Mouse (Mus musculus) spleen, adult 2 months (tissue): Measurements from ENCODE around the gene Nutm2. TPM values are rescaled to one million over a fixed set of nuclear protein-coding genes. Genes with fewer than 3 reads are reported as not detected.
"Not testable (repeated sequence)": the region's sequence is repeated elsewhere in the genome, so short reads cannot be mapped to it uniquely, and the experiment has no call there.

ENCODE experiments used
- DNase-seq, 2 experiments: peaks; one replicate each; pipeline versions ENCODE4 v3.0.0 to v3.0.0-alpha.2; 2012 to 2021; ENCODE audit warnings: low spot score in 2 of 2, low read depth in 1 of 2
- H3K27ac ChIP-seq: fragments of 200-500 bp; 2 replicates; pipeline ENCODE4 v1.5.1; 2012; ENCODE audit warnings: low read length, inconsistent platforms; ENCODE audit not compliant: insufficient read depth
- H3K27me3 ChIP-seq: fragments of 200-500 bp; 2 replicates; pipeline ENCODE4 v1.6.1; 2012; ENCODE audit warnings: mild to moderate bottlenecking, moderate library complexity, low read length, inconsistent platforms; ENCODE audit not compliant: control insufficient read depth, insufficient read depth
- H3K36me3 ChIP-seq: fragments of 200-500 bp; 2 replicates; pipeline ENCODE4 v1.6.1; 2012; ENCODE audit warnings: mild to moderate bottlenecking, low read length, inconsistent platforms; ENCODE audit not compliant: control insufficient read depth, insufficient read depth
- H3K4me1 ChIP-seq: fragments of 200-500 bp; 2 replicates; pipeline ENCODE4 v1.6.1; 2011; ENCODE audit warnings: inconsistent platforms; ENCODE audit not compliant: control insufficient read depth, insufficient read depth, insufficient read length
- H3K4me3 ChIP-seq: fragments of 200-500 bp; 2 replicates; pipeline ENCODE4 v1.5.1; 2011; ENCODE audit warnings: mild to moderate bottlenecking, inconsistent platforms; ENCODE audit not compliant: insufficient read depth, insufficient read length; ENCODE audit errors: extremely low read depth
- CTCF ChIP-seq: fragments of 200-500 bp; IDR thresholded peaks from 2 replicates; pipeline ENCODE4 v1.5.1; 2011; ENCODE audit warnings: mild to moderate bottlenecking, inconsistent platforms; ENCODE audit not compliant: insufficient read depth, insufficient read length, insufficient replicate concordance; ENCODE audit errors: extremely low read depth
- POLR2A ChIP-seq: fragments of 200-500 bp; IDR thresholded peaks from 2 replicates; pipeline ENCODE4 v1.6.1; 2011; ENCODE audit warnings: low read depth, low read length, inconsistent platforms
- WGBS: fragments of 180-500 bp; shearing (Covaris S2); methylation state at CpG from one replicate; pipeline ENCODE4 v1.1.7; 2018; 5-methylcytosine and 5-hydroxymethylcytosine counted together
- polyA plus RNA-seq: library from polyadenylated mRNA; depleted of rRNA; stranded (reverse); fragments of >200 nt; gene quantifications from 2 replicates; pipeline ENCODE4 v1.2.3, GENCODE M21; 2012; rRNA removed

Gene Nutm2
- polyA plus RNA-seq, 1 experiment = not detected

- WGBS = 77% methylated on average over 4 of the region's 4 CpGs
- Histone ChIP-seq H3K4me3 (no peak overlapping the region), H3K36me3 (no peaks in the 10 kb centered on the region), H3K27me3 (no peaks in the 10 kb centered on the region), H3K27ac (no peak overlapping the region), H3K4me1 (no peaks in the 10 kb centered on the region)
- no peak for DNase-seq
- TF ChIP-seq POLR2A (no peak), CTCF (no peak)
Measured at GRCm38 (mm10) chr13:50445261-50445660, 21.8 kb upstream of the Nutm2 start.

DNA sequence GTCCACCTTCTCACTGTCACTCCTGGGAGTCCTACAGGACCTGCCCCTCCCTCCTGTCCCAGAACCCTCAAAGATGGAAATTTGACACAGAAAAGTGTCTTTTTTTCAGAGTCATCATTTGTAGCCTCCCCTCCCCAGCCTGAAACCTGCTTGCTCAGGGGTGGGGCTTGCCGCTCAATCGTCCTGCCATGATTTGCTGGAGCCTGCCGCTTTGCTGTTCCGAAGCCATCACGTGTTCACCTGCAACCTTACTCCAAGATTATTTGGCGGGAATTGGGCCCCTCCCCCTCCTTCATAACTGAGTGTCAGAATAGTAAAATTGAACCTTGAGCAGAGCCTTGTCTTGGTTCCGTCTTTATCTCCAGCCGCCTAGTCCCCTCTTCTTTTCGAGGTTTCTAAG lies 14.8 kb upstream of the Nutm2 start:
- not testable (repeated sequence) for H3K27me3 ChIP-seq, H3K36me3 ChIP-seq, H3K4me3 ChIP-seq, H3K4me1 ChIP-seq, H3K27ac ChIP-seq, DNase-seq
- WGBS = 72% methylated on average over 9 of the region's 9 CpGs

DNA sequence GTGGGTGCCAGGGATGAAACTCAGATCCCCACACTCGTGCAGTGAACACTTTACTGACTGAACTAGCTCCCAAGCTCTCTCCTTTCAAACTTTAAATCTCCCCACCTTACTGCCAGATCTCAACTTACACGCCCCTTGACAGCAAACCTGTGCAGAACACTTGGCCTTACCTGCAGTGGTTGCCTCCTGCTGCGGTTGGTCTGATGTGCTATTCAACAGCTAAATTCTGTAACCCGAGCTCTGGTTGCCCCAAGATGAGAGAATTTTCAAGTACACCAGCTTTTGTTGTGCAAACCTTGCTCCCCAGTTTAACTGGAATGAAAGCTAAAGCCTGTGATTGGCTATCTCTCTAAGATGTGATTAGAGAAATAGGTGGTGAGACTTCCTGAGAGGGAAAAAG lies 13.7 kb upstream of the Nutm2 start:
- TF ChIP-seq CTCF = no peak
- TF ChIP-seq POLR2A = no peak
- 43% methylated on average over 4 of the region's 4 CpGs for WGBS
- H3K27ac ChIP-seq = no peak overlapping the region
- H3K4me3 ChIP-seq = no peak overlapping the region
- H3K27me3 ChIP-seq = no peaks in the 10 kb centered on the region
- no peak for DNase-seq
- no peaks in the 10 kb centered on the region for H3K36me3 ChIP-seq
- H3K4me1 ChIP-seq = no peaks in the 10 kb centered on the region

GRCm38 (mm10) chr13:50460433-50460832 lies 6.7 kb upstream of the Nutm2 start:
- WGBS = 71% methylated on average over 2 of the region's 2 CpGs
- not testable (repeated sequence) for H3K36me3 ChIP-seq

GRCm38 (mm10) chr13:50464621-50465562 lies 2.2 kb upstream of the Nutm2 start:
- no peaks in the 10 kb centered on the region for H3K36me3 ChIP-seq
- H3K27ac ChIP-seq = no peak overlapping the region
- no peaks in the 10 kb centered on the region for H3K27me3 ChIP-seq
- H3K4me1 ChIP-seq = no peaks in the 10 kb centered on the region
- no peak for TF ChIP-seq POLR2A
- TF ChIP-seq CTCF = no peak
- WGBS = 43% methylated on average over 27 of the region's 27 CpGs
- H3K4me3 ChIP-seq = no peak overlapping the region
- DNase-seq = no peak

More at GRCm38 (mm10) chr13:50460433-50460832, 6.7 kb upstream of the Nutm2 start:
- H3K27ac ChIP-seq, H3K4me3 ChIP-seq, H3K27me3 ChIP-seq, H3K4me1 ChIP-seq, DNase-seq: not testable (repeated sequence)

GRCm38 (mm10) chr13:50488510-50488909 lies 21.4 kb downstream of the Nutm2 start:
- not testable (repeated sequence) for H3K27ac ChIP-seq, H3K4me3 ChIP-seq, DNase-seq, H3K4me1 ChIP-seq, H3K36me3 ChIP-seq, H3K27me3 ChIP-seq

DNA sequence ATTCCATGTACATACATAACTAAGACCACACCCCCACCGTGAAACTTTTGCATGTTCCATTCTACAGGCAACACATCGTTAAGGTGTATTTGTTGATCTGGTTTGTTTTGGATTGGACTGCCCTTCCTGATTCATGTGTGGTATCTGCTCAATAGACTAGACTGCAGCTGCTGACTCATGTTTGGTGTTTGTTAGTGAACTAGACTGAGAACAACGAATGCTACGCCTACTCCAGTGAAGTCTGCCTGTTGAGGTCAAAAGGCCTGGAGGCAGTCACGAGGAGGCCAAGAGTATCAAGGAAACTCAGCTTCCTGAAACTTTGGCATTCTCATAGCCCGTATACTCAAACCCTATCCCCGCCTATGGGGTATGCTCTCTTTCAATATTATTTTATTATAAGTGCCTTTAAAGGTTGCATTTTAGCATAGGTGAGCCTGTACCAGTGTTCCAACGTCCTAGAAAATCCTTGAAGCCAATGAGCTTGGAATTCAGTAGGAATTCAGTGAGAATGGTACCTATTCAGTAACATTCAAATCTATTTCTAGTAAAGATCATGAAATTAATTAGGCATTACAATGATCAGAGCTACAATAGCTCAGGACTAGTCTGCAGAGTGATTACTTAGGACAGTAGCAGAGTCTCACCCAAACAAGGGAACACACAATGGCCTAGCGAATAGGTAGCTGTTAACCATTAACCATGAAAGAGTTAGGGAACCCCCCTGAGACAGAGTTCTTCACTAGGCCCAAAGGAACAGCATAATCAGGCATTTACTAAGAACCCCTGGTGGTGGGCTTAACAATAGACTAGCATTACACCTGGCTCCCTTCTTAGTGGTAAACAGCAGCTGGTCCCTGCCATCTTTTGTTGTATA lies 43.6 kb downstream of the Nutm2 start:
- not testable (repeated sequence) for DNase-seq, H3K4me1 ChIP-seq, H3K27me3 ChIP-seq, H3K4me3 ChIP-seq, H3K36me3 ChIP-seq, H3K27ac ChIP-seq
- 83% methylated on average over 9 of the region's 9 CpGs for WGBS

Other genes with a start within 250 kb of the Nutm2 start
- gene Gm906, start 217.0 kb upstream of the Nutm2 start, polyA plus RNA-seq = not detected in 2 replicates
- 12.7 and 17.2 TPM in 2 replicates for gene Fbxw17, start 49.4 kb upstream of the Nutm2 start, polyA plus RNA-seq
- not detected in 2 replicates for gene Gm47429, start 23.4 kb upstream of the Nutm2 start, polyA plus RNA-seq
- gene Gm904, start 175.9 kb downstream of the Nutm2 start, polyA plus RNA-seq = not detected in 2 replicates
- gene Gm8765, start 231.0 kb downstream of the Nutm2 start, polyA plus RNA-seq = not detected in 2 replicates